Mouse (Mus musculus) brain, embryonic 14.5 days (tissue): ENCODE data around the gene Mis18bp1.

Experiments used
- CTCF ChIP-seq: fragments of 200-500 bp; IDR thresholded peaks from 2 replicates; pipeline ENCODE4 v1.5.1; 2012; ENCODE audit warnings: inconsistent platforms, mild to moderate bottlenecking, moderate library complexity, borderline replicate concordance; ENCODE audit not compliant: insufficient read depth, insufficient read length; ENCODE audit errors: extremely low read depth
- POLR2A ChIP-seq: fragments of 200-500 bp; IDR thresholded peaks from 2 replicates; pipeline ENCODE4 v1.6.1; 2012; ENCODE audit warnings: mild to moderate bottlenecking, inconsistent platforms, borderline replicate concordance; ENCODE audit not compliant: poor library complexity, insufficient read depth, insufficient read length, severe bottlenecking; ENCODE audit errors: extremely low read depth

DNA sequence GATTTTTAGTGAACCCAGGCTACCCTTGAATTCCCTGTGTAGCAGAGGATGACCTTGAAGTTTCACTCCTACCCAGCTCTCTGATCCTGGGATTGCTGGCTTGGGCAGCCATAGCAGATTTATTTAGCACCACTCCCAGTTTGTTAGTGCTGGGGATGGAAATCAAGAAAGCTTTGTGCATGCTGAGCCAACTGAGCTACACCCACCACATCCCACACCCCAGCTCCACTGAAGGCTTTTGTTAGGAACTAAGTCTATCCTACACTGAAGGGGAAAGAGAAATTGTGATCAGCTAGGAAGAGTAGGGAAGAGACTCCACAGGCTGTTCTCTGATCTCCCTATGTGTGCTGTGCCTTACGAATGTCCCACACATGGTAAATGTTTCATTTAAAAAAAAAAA, 59.6 kb downstream of the Mis18bp1 start:
- TF ChIP-seq CTCF (no peak), POLR2A (no peak)
